Mouse (Mus musculus) hindbrain, embryonic 12.5 days (tissue): ENCODE results near the gene Gm1123. TPM values are rescaled to one million over a fixed set of nuclear protein-coding genes. Genes with fewer than 3 reads are reported as not detected.
A peak's percentile ranks its signal among the peaks of the same experiment; 100 is the strongest.

Experiments used
- ATAC-seq: fragments of 200-750 bp; cut with Nextera tagmentation; 2 replicates; pipeline ENCODE4 v1.8.0; 2017; ENCODE audit warnings: moderate TSS enrichment; ENCODE audit not compliant: low FRiP score
- H3K27ac ChIP-seq: fragments of 300-500 bp; sonication (generic); 2 replicates; pipeline ENCODE4 v1.5.1; 2016; ENCODE audit warnings: mild to moderate bottlenecking
- H3K27me3 ChIP-seq: fragments of 300-500 bp; sonication (generic); 2 replicates; pipeline ENCODE4 v1.6.1; 2016; ENCODE audit warnings: mild to moderate bottlenecking
- H3K36me3 ChIP-seq: fragments of 300-500 bp; sonication (generic); 2 replicates; pipeline ENCODE4 v1.6.1; 2016; ENCODE audit warnings: mild to moderate bottlenecking
- H3K4me1 ChIP-seq: fragments of 300-500 bp; sonication (generic); 2 replicates; pipeline ENCODE4 v1.6.1; 2016
- H3K4me2 ChIP-seq: fragments of 300-500 bp; sonication (generic); replicated peaks from 2 replicates; pipeline ENCODE4 v1.6.1; 2016; ENCODE audit warnings: mild to moderate bottlenecking
- H3K4me3 ChIP-seq: fragments of 300-500 bp; sonication (generic); 2 replicates; pipeline ENCODE4 v1.5.1; 2016; ENCODE audit warnings: mild to moderate bottlenecking
- H3K9ac ChIP-seq: fragments of 300-500 bp; sonication (generic); 2 replicates; pipeline ENCODE4 v1.6.1; 2016; ENCODE audit warnings: mild to moderate bottlenecking, moderate library complexity
- H3K9me3 ChIP-seq: fragments of 300-500 bp; sonication (generic); replicated peaks from 2 replicates; pipeline ENCODE4 v1.6.1; 2016; ENCODE audit warnings: mild to moderate bottlenecking
- WGBS: fragments of 180-500 bp; shearing (Covaris S2); methylation state at CpG from one replicate; pipeline ENCODE4 v1.1.7; 2016; 5-methylcytosine and 5-hydroxymethylcytosine counted together
- polyA plus RNA-seq: library from polyadenylated mRNA; unstranded; fragments of >200 nt; fragmentation: Nextera tagmentation; extraction: Ambion mirVana; gene quantifications from 2 replicates; pipeline ENCODE4 v1.2.1, GENCODE M21; 2016

Gene Gm1123
- polyA plus RNA-seq, 1 experiment from 2014 or later = not detected

GRCm38 (mm10) chr9:98962478-98963142 lies 72.9 kb downstream of the Gm1123 start:
- no peak overlapping the region for H3K9ac ChIP-seq
- WGBS = under 1% methylated on average over 20 of the region's 20 CpGs
- ATAC-seq = no peak
- no peaks in the 10 kb centered on the region; the same call in 1 of the 2 replicates for H3K4me1 ChIP-seq
- H3K27me3 ChIP-seq = peaks cover 92% of the 10 kb centered on the region
- no peaks in the 10 kb centered on the region for H3K36me3 ChIP-seq
- H3K4me3 ChIP-seq = no peak overlapping the region
- H3K27ac ChIP-seq = no peak overlapping the region
- no peaks in the 10 kb centered on the region for H3K9me3 ChIP-seq
- H3K4me2 ChIP-seq = no peak overlapping the region

GRCm38 (mm10) chr9:98961591-98962477 lies 73.7 kb downstream of the Gm1123 start:
- no peaks in the 10 kb centered on the region for H3K9me3 ChIP-seq
- H3K27ac ChIP-seq = no peak overlapping the region
- peaks cover 89% of the 10 kb centered on the region for H3K27me3 ChIP-seq
- H3K36me3 ChIP-seq = no peaks in the 10 kb centered on the region
- peaks cover 4% of the 10 kb centered on the region for H3K4me1 ChIP-seq
- no peak overlapping the region for H3K4me2 ChIP-seq
- no peak overlapping the region for H3K9ac ChIP-seq
- WGBS = 6% methylated on average over 22 of the region's 22 CpGs
- ATAC-seq = no peak
- no peak overlapping the region for H3K4me3 ChIP-seq

GRCm38 (mm10) chr9:98960348-98960747 lies 75.2 kb downstream of the Gm1123 start:
- H3K9ac ChIP-seq = no peak overlapping the region
- H3K27ac ChIP-seq = no peak overlapping the region
- ATAC-seq = no peak
- no peak overlapping the region for H3K4me2 ChIP-seq
- no peaks in the 10 kb centered on the region for H3K9me3 ChIP-seq
- peaks cover 90% of the 10 kb centered on the region for H3K27me3 ChIP-seq
- no peak overlapping the region for H3K4me3 ChIP-seq
- H3K36me3 ChIP-seq = no peaks in the 10 kb centered on the region
- H3K4me1 ChIP-seq = peaks cover 19% of the 10 kb centered on the region
- WGBS = 18% methylated on average over 5 of the region's 5 CpGs

GRCm38 (mm10) chr9:98959851-98960250 lies 75.7 kb downstream of the Gm1123 start:
- Histone ChIP-seq H3K4me3 (no peak overlapping the region), H3K9me3 (no peaks in the 10 kb centered on the region), H3K27ac (no peak overlapping the region), H3K4me1 (peaks cover 24% of the 10 kb centered on the region), H3K36me3 (no peaks in the 10 kb centered on the region), H3K27me3 (peaks cover 90% of the 10 kb centered on the region), H3K4me2 (no peak overlapping the region), H3K9ac (no peak overlapping the region)
- 29% methylated on average over 3 of the region's 3 CpGs for WGBS
- ATAC-seq = no peak

GRCm38 (mm10) chr9:98958628-98959027 lies 76.9 kb downstream of the Gm1123 start:
- H3K4me1 ChIP-seq = peaks cover 26% of the 10 kb centered on the region
- WGBS = 6% methylated on average over 6 of the region's 6 CpGs
- no peak for ATAC-seq
- no peak overlapping the region for H3K4me2 ChIP-seq
- peaks cover 90% of the 10 kb centered on the region for H3K27me3 ChIP-seq
- no peak overlapping the region for H3K27ac ChIP-seq
- no peak overlapping the region for H3K4me3 ChIP-seq
- no peak overlapping the region for H3K9ac ChIP-seq
- no peaks in the 10 kb centered on the region for H3K36me3 ChIP-seq
- no peaks in the 10 kb centered on the region for H3K9me3 ChIP-seq

- H3K27me3 ChIP-seq = peaks cover 90% of the 10 kb centered on the region
- H3K4me1 ChIP-seq = peaks cover 26% of the 10 kb centered on the region
- no peaks in the 10 kb centered on the region for H3K36me3 ChIP-seq
- peak overlapping the region; percentile 1; the same call in 1 of the 2 replicates for H3K4me3 ChIP-seq
- no peak overlapping the region for H3K4me2 ChIP-seq
- ATAC-seq = no peak
- H3K27ac ChIP-seq = no peak overlapping the region
- no peak overlapping the region for H3K9ac ChIP-seq
- H3K9me3 ChIP-seq = no peaks in the 10 kb centered on the region
- under 1% methylated on average over 23 of the region's 23 CpGs for WGBS
Measured at GRCm38 (mm10) chr9:98957751-98958351, 77.7 kb downstream of the Gm1123 start.

Other genes with a start within 250 kb of the Gm1123 start
- not detected in 2 replicates for gene Prr23a1, start 193.2 kb downstream of the Gm1123 start, polyA plus RNA-seq
- gene Prr23a2, start 179.2 kb downstream of the Gm1123 start, polyA plus RNA-seq = not detected in 2 replicates
- not detected in 2 replicates for gene Prr23a3, start 170.9 kb downstream of the Gm1123 start, polyA plus RNA-seq
- not detected in 2 replicates for gene 7420426K07Rik, start 132.6 kb downstream of the Gm1123 start, polyA plus RNA-seq
- gene Foxl2, start 80.4 kb downstream of the Gm1123 start, polyA plus RNA-seq = 1.6 and 2.0 TPM in 2 replicates
- 85.8 and 87.1 TPM in 2 replicates for gene Faim, start 49.3 kb downstream of the Gm1123 start, polyA plus RNA-seq
- gene Pik3cb, start 104.9 kb upstream of the Gm1123 start, polyA plus RNA-seq = 2.2 and 4.5 TPM in 2 replicates
- not detected in 2 replicates for gene Faiml, start 201.5 kb upstream of the Gm1123 start, polyA plus RNA-seq
- gene Cep70, start 207.7 kb upstream of the Gm1123 start, polyA plus RNA-seq = 59.3 and 59.4 TPM in 2 replicates